Mouse (Mus musculus) heart, embryonic 13.5 days (tissue): Measurements from ENCODE around the gene Gm12185. TPM values are rescaled to one million over a fixed set of nuclear protein-coding genes. Genes with fewer than 3 reads are reported as not detected.
"Not testable (repeated sequence)": the region's sequence is repeated elsewhere in the genome, so short reads cannot be mapped to it uniquely, and the experiment has no call there.

Source experiments
- ATAC-seq: fragments of 200-750 bp; cut with Nextera tagmentation; 2 replicates; pipeline ENCODE4 v1.8.0; 2017; ENCODE audit warnings: moderate TSS enrichment; ENCODE audit not compliant: insufficient number of reproducible peaks, low FRiP score, low TSS enrichment; ENCODE audit errors: extremely low read depth
- H3K27ac ChIP-seq: fragments of 300-500 bp; sonication (generic); replicated peaks from 2 replicates; pipeline ENCODE4 v1.5.1; 2015; ENCODE audit warnings: moderate library complexity, mild to moderate bottlenecking, inconsistent platforms
- H3K27me3 ChIP-seq: fragments of 300-500 bp; sonication (generic); replicated peaks from 2 replicates; pipeline ENCODE4 v1.6.1; 2015; ENCODE audit warnings: mild to moderate bottlenecking, inconsistent platforms
- H3K36me3 ChIP-seq: fragments of 300-500 bp; sonication (generic); 2 replicates; pipeline ENCODE4 v1.6.1; 2015; ENCODE audit warnings: mild to moderate bottlenecking, inconsistent platforms
- H3K4me1 ChIP-seq: fragments of 300-500 bp; sonication (generic); 2 replicates; pipeline ENCODE4 v1.6.1; 2015; ENCODE audit warnings: inconsistent platforms
- H3K4me2 ChIP-seq: fragments of 300-500 bp; sonication (generic); 2 replicates; pipeline ENCODE4 v1.6.1; 2015; ENCODE audit warnings: inconsistent platforms, mild to moderate bottlenecking, moderate library complexity
- H3K4me3 ChIP-seq: fragments of 300-500 bp; sonication (generic); 2 replicates; pipeline ENCODE4 v1.5.1; 2015; ENCODE audit warnings: moderate library complexity, mild to moderate bottlenecking, inconsistent platforms
- H3K9ac ChIP-seq: fragments of 300-500 bp; sonication (generic); 2 replicates; pipeline ENCODE4 v1.6.1; 2015; ENCODE audit warnings: inconsistent platforms, mild to moderate bottlenecking, moderate library complexity
- H3K9me3 ChIP-seq: fragments of 300-500 bp; sonication (generic); 2 replicates; pipeline ENCODE4 v1.6.1; 2016; ENCODE audit warnings: inconsistent platforms
- WGBS: fragments of 180-500 bp; shearing (Covaris S2); methylation state at CpG from one replicate; pipeline ENCODE4 v1.1.7; 2015; ENCODE audit warnings: mixed read lengths; 5-methylcytosine and 5-hydroxymethylcytosine counted together
- polyA plus RNA-seq: library from polyadenylated mRNA; unstranded; fragments of >200 nt; fragmentation: Nextera tagmentation; extraction: Ambion mirVana; gene quantifications from 2 replicates; pipeline ENCODE4 v1.2.1, GENCODE M21; 2015

The Gm12185 gene
- polyA plus RNA-seq, 1 experiment from 2014 or later: 0.03 TPM

GRCm38 (mm10) chr11:48978240-48978939 lies 13.6 kb downstream of the Gm12185 start, which contains the start of gene Olfr56:
Olfr56 (plus strand) TSS chr11:48978889.
- H3K4me1 ChIP-seq, H3K9ac ChIP-seq, ATAC-seq, H3K27ac ChIP-seq, H3K4me2 ChIP-seq, H3K36me3 ChIP-seq, H3K27me3 ChIP-seq, H3K4me3 ChIP-seq, H3K9me3 ChIP-seq: not testable (repeated sequence)
- WGBS: no CpG with 5 or more reads among the region's 1 CpGs

DNA sequence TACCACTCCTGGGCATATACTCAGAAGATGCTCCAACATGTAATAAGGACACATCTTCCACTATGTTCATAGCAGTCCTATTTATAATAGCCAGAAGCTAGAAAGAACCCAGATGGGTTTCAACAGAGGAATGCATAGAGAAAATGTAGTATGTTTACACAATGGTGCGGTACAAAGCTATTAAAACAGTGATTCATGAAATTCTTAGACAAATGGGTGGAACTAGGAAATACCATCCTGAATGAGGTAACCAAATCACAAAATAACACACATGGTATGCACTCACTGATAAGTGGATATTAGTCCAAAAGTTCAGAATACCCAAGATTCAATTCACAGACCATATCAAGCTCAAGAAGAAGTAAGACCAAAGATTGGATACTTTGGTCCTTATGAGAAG lies 17.3 kb downstream of the Gm12185 start:
- not testable (repeated sequence) for ATAC-seq

DNA sequence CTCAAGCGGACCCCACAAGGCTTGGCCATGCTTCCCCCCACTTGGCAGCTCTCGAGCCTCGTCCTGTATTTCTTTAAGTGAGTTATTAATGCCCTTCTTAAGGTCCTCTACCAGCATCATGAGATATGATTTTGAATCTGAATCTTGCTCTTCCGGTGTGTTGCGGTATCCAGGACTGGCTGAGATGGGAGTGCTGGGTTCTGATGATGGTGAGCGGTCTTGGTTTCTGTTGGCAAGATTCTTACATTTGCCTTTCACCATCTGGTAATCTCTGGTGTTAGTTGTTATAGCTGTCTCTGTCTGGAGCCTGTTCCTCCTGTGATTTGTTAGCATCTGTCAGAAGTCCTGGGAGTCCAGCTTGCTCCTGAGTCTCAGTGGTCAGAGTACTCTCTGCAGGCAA lies 45.9 kb downstream of the Gm12185 start, which contains the start of gene Psme2b:
Gene Psme2b, minus strand, starts transcription at position 101 of the 400 bp plus-strand sequence.
- H3K27me3 ChIP-seq, H3K4me1 ChIP-seq, H3K36me3 ChIP-seq, ATAC-seq, H3K4me2 ChIP-seq, H3K27ac ChIP-seq, H3K4me3 ChIP-seq, H3K9ac ChIP-seq, H3K9me3 ChIP-seq: not testable (repeated sequence)
- WGBS: 87% methylated on average over 6 of the region's 6 CpGs

More for the DNA sequence above, 17.3 kb downstream of the Gm12185 start:
- not testable (repeated sequence) for H3K36me3 ChIP-seq, H3K27me3 ChIP-seq, H3K4me3 ChIP-seq, H3K27ac ChIP-seq, H3K4me1 ChIP-seq, H3K9me3 ChIP-seq, H3K9ac ChIP-seq, H3K4me2 ChIP-seq
- WGBS: no CpG with 5 or more reads among the region's 1 CpGs

DNA sequence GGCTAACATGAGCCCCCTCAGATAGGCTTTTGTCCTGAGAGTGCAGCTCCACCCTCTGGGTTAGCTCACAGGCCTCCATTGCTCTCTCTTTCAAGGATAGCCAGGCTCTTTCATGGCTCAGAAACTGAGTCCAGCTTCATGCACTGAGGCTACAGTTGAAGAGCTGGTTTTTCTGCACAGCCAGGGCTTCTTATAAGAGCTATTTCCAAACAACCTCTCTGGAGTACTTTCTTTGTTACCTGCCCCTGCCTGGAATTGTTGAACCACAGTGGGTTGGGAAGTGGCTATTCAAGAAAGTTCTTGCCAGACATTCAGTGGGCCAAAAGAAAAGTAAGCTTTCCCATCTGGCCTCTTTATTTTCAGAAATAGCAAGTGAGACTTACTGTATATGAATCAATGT lies 52.7 kb downstream of the Gm12185 start:
- H3K27ac ChIP-seq, H3K9ac ChIP-seq, ATAC-seq, H3K4me2 ChIP-seq, H3K4me3 ChIP-seq, H3K27me3 ChIP-seq, H3K4me1 ChIP-seq, H3K9me3 ChIP-seq, H3K36me3 ChIP-seq: not testable (repeated sequence)

DNA sequence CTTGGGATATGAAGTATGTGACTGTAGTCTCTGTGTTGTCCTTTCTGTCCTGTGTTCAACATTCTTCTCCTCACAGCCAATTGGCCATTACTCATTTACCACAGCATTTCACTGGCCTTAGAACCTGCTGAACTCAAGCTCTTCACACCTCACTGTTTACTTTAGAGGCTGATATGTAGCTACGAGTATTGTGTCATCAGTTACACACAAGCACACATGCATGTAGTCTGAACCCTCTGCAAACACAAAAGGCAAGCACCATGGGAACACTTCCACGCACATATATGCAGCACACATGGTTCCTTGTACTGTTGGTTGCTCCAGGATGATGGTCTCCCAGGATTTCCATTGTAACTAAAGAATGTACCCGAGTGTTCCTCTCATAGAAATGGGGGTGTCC lies 56.7 kb downstream of the Gm12185 start:
- not testable (repeated sequence) for H3K27ac ChIP-seq, H3K4me2 ChIP-seq, H3K27me3 ChIP-seq, H3K4me1 ChIP-seq, H3K4me3 ChIP-seq, H3K9me3 ChIP-seq, H3K9ac ChIP-seq, H3K36me3 ChIP-seq, ATAC-seq
- WGBS: no CpG with 5 or more reads among the region's 3 CpGs

DNA sequence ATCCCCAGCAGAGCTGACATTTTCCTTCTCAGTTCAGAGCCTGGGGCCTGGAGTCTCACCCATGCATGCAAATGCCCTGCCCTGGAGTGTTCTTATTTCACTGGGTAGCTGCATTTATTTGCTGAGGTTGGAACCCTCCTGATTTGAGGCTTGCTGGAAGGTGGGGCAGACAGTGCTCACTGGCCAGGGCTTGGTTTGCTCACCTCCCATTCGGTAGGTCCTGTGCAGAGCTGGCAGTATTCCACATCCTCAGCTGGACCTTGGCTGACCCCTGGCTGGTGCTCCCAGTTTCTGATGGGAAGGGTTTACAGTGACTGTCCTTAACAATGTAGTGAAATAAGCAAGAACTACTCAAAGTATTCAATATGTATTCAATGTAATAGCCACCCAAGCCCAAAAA lies 58.1 kb downstream of the Gm12185 start:
- not testable (repeated sequence) for H3K36me3 ChIP-seq, ATAC-seq, H3K9me3 ChIP-seq, H3K27me3 ChIP-seq, H3K9ac ChIP-seq, H3K4me3 ChIP-seq, H3K27ac ChIP-seq, H3K4me2 ChIP-seq, H3K4me1 ChIP-seq
- WGBS: 24% methylated on average over 1 of the region's 1 CpGs

GRCm38 (mm10) chr11:48933422-48933821 lies 58.6 kb downstream of the Gm12185 start:
- not testable (repeated sequence) for H3K27ac ChIP-seq, H3K9ac ChIP-seq, H3K4me1 ChIP-seq, H3K36me3 ChIP-seq, ATAC-seq, H3K27me3 ChIP-seq, H3K9me3 ChIP-seq, H3K4me3 ChIP-seq, H3K4me2 ChIP-seq
- WGBS: 74% methylated on average over 1 of the region's 1 CpGs

GRCm38 (mm10) chr11:48928068-48928467 lies 64.0 kb downstream of the Gm12185 start:
- H3K36me3 ChIP-seq, H3K9ac ChIP-seq, H3K27me3 ChIP-seq, ATAC-seq, H3K4me2 ChIP-seq, H3K4me1 ChIP-seq, H3K9me3 ChIP-seq, H3K27ac ChIP-seq, H3K4me3 ChIP-seq: not testable (repeated sequence)
- 91% methylated on average over 1 of the region's 1 CpGs for WGBS

DNA sequence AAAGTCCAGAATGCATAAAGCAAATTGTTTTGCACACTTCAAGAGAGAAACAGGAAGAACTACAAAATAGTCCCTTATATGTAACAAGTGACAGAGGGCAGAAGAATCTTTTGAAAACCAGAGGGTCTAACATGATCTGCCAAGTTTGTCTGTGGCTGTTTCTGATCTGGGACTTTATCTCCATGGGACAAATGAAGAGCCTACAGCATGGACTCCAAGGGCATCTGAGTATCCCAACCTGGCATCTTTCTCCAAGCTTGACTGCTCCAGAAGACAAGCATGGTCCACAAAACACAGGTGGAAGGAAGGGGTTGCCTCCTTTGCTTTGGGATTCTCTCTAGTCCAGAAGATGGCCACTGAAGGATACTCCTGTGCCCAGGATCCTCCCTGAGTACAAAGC lies 65.6 kb downstream of the Gm12185 start:
- not testable (repeated sequence) for H3K9me3 ChIP-seq, H3K36me3 ChIP-seq, H3K9ac ChIP-seq, H3K27ac ChIP-seq, ATAC-seq, H3K27me3 ChIP-seq, H3K4me2 ChIP-seq, H3K4me3 ChIP-seq, H3K4me1 ChIP-seq

- WGBS: 65% methylated on average over 5 of the region's 5 CpGs
Measured at GRCm38 (mm10) chr11:48923818-48924217, 68.2 kb downstream of the Gm12185 start.

DNA sequence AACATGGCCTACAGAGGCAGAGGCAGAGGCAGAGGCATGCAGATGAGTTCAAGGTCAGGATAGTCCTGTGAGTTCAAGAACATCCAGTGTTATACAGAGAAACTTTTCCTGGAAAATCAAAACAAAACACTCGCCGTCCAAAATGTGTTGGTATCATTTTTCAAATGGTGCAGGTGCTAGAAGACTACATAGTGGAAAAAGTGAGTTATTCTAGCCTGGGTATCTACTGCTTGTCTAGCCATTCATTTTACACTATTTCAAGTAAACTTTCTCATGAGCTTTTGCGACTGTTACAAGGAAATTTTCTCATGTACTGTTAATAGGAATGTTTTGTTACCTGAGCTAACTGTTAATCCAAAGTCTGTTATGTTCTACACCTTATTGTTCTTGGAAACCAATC lies 73.6 kb downstream of the Gm12185 start:
- Histone ChIP-seq H3K4me3 (no peak overlapping the region), H3K27me3 (no peaks in the 10 kb centered on the region), H3K27ac (no peak overlapping the region), H3K36me3 (no peaks in the 10 kb centered on the region), H3K4me1 (no peaks in the 10 kb centered on the region), H3K9me3 (no peaks in the 10 kb centered on the region), H3K9ac (no peak overlapping the region), H3K4me2 (no peak overlapping the region)
- WGBS: 70% methylated on average over 3 of the region's 3 CpGs
- no peak for ATAC-seq

More at GRCm38 (mm10) chr11:48923818-48924217, 68.2 kb downstream of the Gm12185 start:
- H3K4me1 ChIP-seq, H3K36me3 ChIP-seq, H3K4me2 ChIP-seq, H3K9ac ChIP-seq, H3K27ac ChIP-seq, ATAC-seq, H3K9me3 ChIP-seq, H3K4me3 ChIP-seq, H3K27me3 ChIP-seq: not testable (repeated sequence)

DNA sequence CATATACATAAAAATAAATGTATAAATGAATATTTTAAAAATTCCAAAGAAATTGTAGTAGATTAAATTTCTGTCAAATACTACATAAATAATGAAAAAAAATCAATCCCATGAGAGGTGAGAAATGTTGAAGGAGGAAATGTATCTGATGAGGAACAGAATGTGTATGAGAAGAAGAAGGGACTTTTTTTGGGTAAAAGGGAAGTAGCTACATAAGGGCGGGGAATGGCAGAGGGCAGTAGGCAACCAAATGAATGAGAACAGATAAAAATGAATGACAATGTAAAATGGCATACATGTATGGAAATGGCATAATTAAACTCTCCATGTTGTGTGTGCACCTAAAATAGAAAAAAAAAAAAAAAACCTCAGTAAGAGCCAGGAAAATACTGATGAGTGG lies 78.4 kb downstream of the Gm12185 start:
- 92% methylated on average over 1 of the region's 1 CpGs for WGBS
- ATAC-seq: no peak
- Histone ChIP-seq H3K9me3 (no peaks in the 10 kb centered on the region), H3K36me3 (no peaks in the 10 kb centered on the region), H3K27me3 (no peaks in the 10 kb centered on the region), H3K4me2 (no peak overlapping the region), H3K4me3 (no peak overlapping the region), H3K4me1 (no peaks in the 10 kb centered on the region), H3K9ac (no peak overlapping the region), H3K27ac (no peak overlapping the region)
